ENCODE assay signal across 11 mouse cellular contexts in the genomic region with DNA sequence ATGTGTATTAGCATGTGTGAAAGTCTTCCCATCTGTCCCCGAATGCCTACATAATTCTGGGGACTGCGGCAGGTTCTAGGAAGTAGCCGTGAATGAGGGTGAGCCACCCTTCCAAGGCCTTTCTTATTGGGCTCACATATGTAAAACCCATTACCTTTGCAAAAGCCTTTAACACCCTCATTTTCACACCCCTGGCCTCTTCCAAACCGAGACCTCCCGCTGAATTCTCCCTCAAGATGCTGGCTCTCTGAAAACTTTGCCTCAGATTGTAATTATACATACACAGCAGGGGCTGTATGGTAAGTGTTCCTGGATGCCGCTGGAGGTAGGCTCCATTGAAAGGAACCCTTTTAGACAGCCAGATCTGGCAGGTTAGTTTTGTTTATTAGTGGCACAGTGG. TPM values are rescaled to one million over a fixed set of nuclear protein-coding genes. Genes with fewer than 3 reads are reported as not detected.
A peak's percentile ranks its signal among the peaks of the same experiment; 100 is the strongest.
DNase-seq lines count a peak whose midpoint lies in the region; ATAC-seq and TF ChIP-seq lines count a peak whose summit lies in the region.
"Had no signal": no experiment of that assay in that cellular context is flagged by ENCODE, and none has a peak within 500 bp of the region (broad histone marks: within the 10 kb centered on the region; RNA-seq: fewer than 3 reads in every experiment).

No protein-coding gene starts in this region.

- peak overlapping the region; percentile 91 for H3K4me2 ChIP-seq in forebrain, embryonic 13.5 days
- H3K4me2 ChIP-seq in limb, embryonic 12.5 days, result peak overlapping the region; percentile 94

- H3K79me2 ChIP-seq in heart, adult 2 months (replicated peaks; ENCODE audit: control insufficient read depth, insufficient read depth, low read length), result no peaks in the 10 kb centered on the region

- H3K27ac ChIP-seq in heart, embryonic 10.5 days, result peak overlapping the region; percentile 97
- H3K27ac ChIP-seq in heart, adult 2 months, result no peak overlapping the region
- peak overlapping the region; percentile 98 for H3K27ac ChIP-seq in ES-Bruce4 (ENCODE audit: insufficient read depth, low read length)
- peak overlapping the region; percentile 97 for H3K27ac ChIP-seq in forebrain, embryonic 13.5 days
- peak overlapping the region; percentile 95 for H3K27ac ChIP-seq in limb, embryonic 12.5 days
- H3K27ac ChIP-seq: macrophage had no signal

- peak overlapping the region; percentile 85; the same call in 1 of the 2 replicates for H3K4me3 ChIP-seq in heart, embryonic 10.5 days
- H3K4me3 ChIP-seq in heart, adult 2 months, result no peak overlapping the region
- no peak overlapping the region for H3K4me3 ChIP-seq in ES-Bruce4 (ENCODE audit: low read depth, low read length)
- H3K4me3 ChIP-seq in forebrain, embryonic 13.5 days, result no peak overlapping the region
- H3K4me3 ChIP-seq in limb, embryonic 12.5 days (replicated peaks), result no peak overlapping the region

- peaks cover 25% of the 10 kb centered on the region for H3K4me1 ChIP-seq in heart, embryonic 10.5 days
- peaks cover 1% of the 10 kb centered on the region for H3K4me1 ChIP-seq in heart, adult 2 months (ENCODE audit: control insufficient read depth, insufficient read depth, low read length)
- H3K4me1 ChIP-seq in ES-Bruce4 (ENCODE audit: control insufficient read depth, insufficient read depth, low read length), result peaks cover 12% of the 10 kb centered on the region
- peaks cover 9% of the 10 kb centered on the region for H3K4me1 ChIP-seq in forebrain, embryonic 13.5 days
- H3K4me1 ChIP-seq in limb, embryonic 12.5 days (replicated peaks), result peaks cover 26% of the 10 kb centered on the region

- TF ChIP-seq CTCF in heart, adult 2 months (IDR thresholded peaks at IDR 0.05), result no peak
- no peak for TF ChIP-seq CTCF in ES-Bruce4 (IDR thresholded peaks at IDR 0.05; ENCODE audit: low read depth, low read length)

- WGBS in heart, embryonic 10.5 days, result 28% methylated on average over 6 of the region's 6 CpGs
- WGBS in heart, adult 2 months, result 76% methylated on average over 6 of the region's 6 CpGs
- 9% methylated on average over 6 of the region's 6 CpGs for WGBS in forebrain, embryonic 13.5 days
- WGBS in limb, embryonic 12.5 days, result 6% methylated on average over 6 of the region's 6 CpGs

- DNase-seq in heart, embryonic 10.5 days (ENCODE audit: low spot score), result no peak
- DNase-seq in heart, adult 2 months, result no peak
- no peak for DNase-seq in left cerebral cortex, postnatal 14 days (ENCODE audit: low spot score in 2 of 2)
- no peak for DNase-seq in retina, postnatal 1 day
- DNase-seq in left cerebral cortex, postnatal 10 days (ENCODE audit: extremely low spot score in 1 of 2, low spot score in 2 of 2), result no peak
- DNase-seq: heart, postnatal 14 days; kidney, postnatal 36 days had no signal

- intact Hi-C loops in heart, adult 2 months (cut with DNase I), result loop anchor here (2.0 to 10.0 kb wide), 5 partner anchors 161 to 768 kb away; no protein-coding TSS in a partner anchor
- intact Hi-C loops in left cerebral cortex, postnatal 14 days (cut with DNase I), result loop anchor here (2.0 to 5.0 kb wide), 3 partner anchors 199 to 620 kb away; no protein-coding TSS in a partner anchor
- intact Hi-C loops in left cerebral cortex, postnatal 10 days (cut with DNase I), result loop anchor here (5.0 to 10.0 kb wide), 4 partner anchors 161 to 768 kb away; no protein-coding TSS in a partner anchor

- peaks cover 13% of the 10 kb centered on the region for H3K36me3 ChIP-seq in heart, embryonic 10.5 days
- H3K36me3 ChIP-seq in heart, adult 2 months (ENCODE audit: control insufficient read depth, insufficient read depth, low read length), result no peaks in the 10 kb centered on the region
- H3K36me3 ChIP-seq in ES-Bruce4 (ENCODE audit: control insufficient read depth, insufficient read depth, low read length, poor library complexity, severe bottlenecking), result peaks cover 16% of the 10 kb centered on the region
- H3K36me3 ChIP-seq in forebrain, embryonic 13.5 days (ENCODE audit: poor library complexity, severe bottlenecking), result peaks cover 12% of the 10 kb centered on the region
- H3K36me3 ChIP-seq in limb, embryonic 12.5 days, result peaks cover 9% of the 10 kb centered on the region; the same call in 1 of the 2 replicates

- TF ChIP-seq EP300 in heart, adult 2 months (IDR thresholded peaks at IDR 0.05; ENCODE audit: insufficient read depth, low read depth, low read length), result no peak
- peak; percentile 98 for TF ChIP-seq EP300 in ES-Bruce4 (IDR thresholded peaks at IDR 0.05; ENCODE audit: insufficient read depth, low read depth, low read length)

- no peak for TF ChIP-seq POLR2A in heart, adult 2 months (IDR thresholded peaks at IDR 0.05; ENCODE audit: insufficient read depth, low read depth, low read length)
- TF ChIP-seq POLR2A in ES-Bruce4 (IDR thresholded peaks at IDR 0.05; ENCODE audit: insufficient read depth, low read length), result no peak

- H3K9me3 ChIP-seq in heart, embryonic 10.5 days, result no peaks in the 10 kb centered on the region
- H3K9me3 ChIP-seq in ES-Bruce4 (replicated peaks; ENCODE audit: control insufficient read depth, insufficient read depth, low read length, poor library complexity, severe bottlenecking), result no peaks in the 10 kb centered on the region
- H3K9me3 ChIP-seq in forebrain, embryonic 13.5 days (replicated peaks), result no peaks in the 10 kb centered on the region
- H3K9me3 ChIP-seq in limb, embryonic 12.5 days, result no peaks in the 10 kb centered on the region

- ATAC-seq in forebrain, embryonic 13.5 days, result no peak
- no peak for ATAC-seq in limb, embryonic 12.5 days (ENCODE audit: insufficient number of reproducible peaks, insufficient read depth, low FRiP score, low TSS enrichment, low read depth)

- H3K9ac ChIP-seq in heart, adult 2 months (ENCODE audit: low read depth, low read length), result no peak overlapping the region
- peak overlapping the region; percentile 93; the same call in 1 of the 2 replicates for H3K9ac ChIP-seq in ES-Bruce4 (ENCODE audit: low read depth, poor library complexity, severe bottlenecking)
- peak overlapping the region; percentile 71; the same call in 1 of the 2 replicates for H3K9ac ChIP-seq in forebrain, embryonic 13.5 days
- no peak overlapping the region for H3K9ac ChIP-seq in limb, embryonic 12.5 days (replicated peaks)

- H3K27me3 ChIP-seq in heart, embryonic 10.5 days (ENCODE audit: insufficient read depth, poor library complexity, severe bottlenecking), result no peaks in the 10 kb centered on the region
- H3K27me3 ChIP-seq in heart, adult 2 months (ENCODE audit: control insufficient read depth, insufficient read depth, low read length), result no peaks in the 10 kb centered on the region
- no peaks in the 10 kb centered on the region for H3K27me3 ChIP-seq in ES-Bruce4 (ENCODE audit: control insufficient read depth, insufficient read depth, low read length, poor library complexity, severe bottlenecking)
- no peaks in the 10 kb centered on the region for H3K27me3 ChIP-seq in forebrain, embryonic 13.5 days
- H3K27me3 ChIP-seq in limb, embryonic 12.5 days, result no peaks in the 10 kb centered on the region

RNA-seq across cellular contexts. Expression of gene Mycn, which starts 1.6 kb away (rescaled TPM):
- 89.4 and 93.9 TPM in 2 replicates for polyA plus RNA-seq in heart, embryonic 10.5 days (2016; fragmentation: Nextera tagmentation; extraction: Ambion mirVana)
- total RNA-seq in heart, adult 2 months (2021), result 1 to 10 TPM; 1.8 to 1.9 TPM
- polyA plus RNA-seq in heart, adult 2 months (2012; rRNA removed), result 3.1 and 4.7 TPM in 2 replicates
- polyA plus RNA-seq in ES-Bruce4 (2011; ENCODE audit: insufficient read depth, insufficient read length, low read depth, missing spikeins), result 75.0 and 78.6 TPM in 2 replicates
- polyA plus RNA-seq in forebrain, embryonic 13.5 days (2015; fragmentation: Nextera tagmentation; extraction: Ambion mirVana), result 110 and 114 TPM in 2 replicates
- polyA plus RNA-seq in limb, embryonic 12.5 days (2016; fragmentation: Nextera tagmentation; extraction: Ambion mirVana), result 115 and 129 TPM in 2 replicates
- 10 to 100 TPM; 21.1 to 25.3 TPM for total RNA-seq in left cerebral cortex, postnatal 14 days (2021)
- 10 to 100 TPM; 32.0 to 37.9 TPM for total RNA-seq in left cerebral cortex, postnatal 10 days (2021)
- polyA plus RNA-seq: macrophage had no signal

Comparison
In these comparisons a context has a peak if more than half of its experiments do, and no peak if none do; other contexts are left out.
1. RNA of gene Mycn, which starts 1.6 kb away (polyA plus RNA-seq): 115 to 129 TPM in limb, embryonic 12.5 days, 110 to 114 TPM in forebrain, embryonic 13.5 days, 89.4 to 93.9 TPM in heart, embryonic 10.5 days and 75.0 to 78.6 TPM in ES-Bruce4; 3.1 to 4.7 TPM in heart, adult 2 months; every median in the first group is over 10 times any median in the second.
2. H3K9ac ChIP-seq: peak in ES-Bruce4 (single experiment) and forebrain, embryonic 13.5 days (single experiment); none in heart, adult 2 months (single experiment) and limb, embryonic 12.5 days (single experiment).